Mouse (Mus musculus) spleen, adult 2 months (tissue): ENCODE results near the gene Glis1. TPM values are rescaled to one million over a fixed set of nuclear protein-coding genes. Genes with fewer than 3 reads are reported as not detected.

ENCODE experiments used
- DNase-seq, 2 experiments: peaks; one replicate each; pipeline versions ENCODE4 v3.0.0 to v3.0.0-alpha.2; 2012 to 2021; ENCODE audit warnings: low spot score in 2 of 2, low read depth in 1 of 2
- H3K27ac ChIP-seq: fragments of 200-500 bp; 2 replicates; pipeline ENCODE4 v1.5.1; 2012; ENCODE audit warnings: low read length, inconsistent platforms; ENCODE audit not compliant: insufficient read depth
- H3K27me3 ChIP-seq: fragments of 200-500 bp; 2 replicates; pipeline ENCODE4 v1.6.1; 2012; ENCODE audit warnings: mild to moderate bottlenecking, moderate library complexity, low read length, inconsistent platforms; ENCODE audit not compliant: control insufficient read depth, insufficient read depth
- H3K36me3 ChIP-seq: fragments of 200-500 bp; 2 replicates; pipeline ENCODE4 v1.6.1; 2012; ENCODE audit warnings: mild to moderate bottlenecking, low read length, inconsistent platforms; ENCODE audit not compliant: control insufficient read depth, insufficient read depth
- H3K4me1 ChIP-seq: fragments of 200-500 bp; 2 replicates; pipeline ENCODE4 v1.6.1; 2011; ENCODE audit warnings: inconsistent platforms; ENCODE audit not compliant: control insufficient read depth, insufficient read depth, insufficient read length
- H3K4me3 ChIP-seq: fragments of 200-500 bp; 2 replicates; pipeline ENCODE4 v1.5.1; 2011; ENCODE audit warnings: mild to moderate bottlenecking, inconsistent platforms; ENCODE audit not compliant: insufficient read depth, insufficient read length; ENCODE audit errors: extremely low read depth
- CTCF ChIP-seq: fragments of 200-500 bp; IDR thresholded peaks from 2 replicates; pipeline ENCODE4 v1.5.1; 2011; ENCODE audit warnings: mild to moderate bottlenecking, inconsistent platforms; ENCODE audit not compliant: insufficient read depth, insufficient read length, insufficient replicate concordance; ENCODE audit errors: extremely low read depth
- POLR2A ChIP-seq: fragments of 200-500 bp; IDR thresholded peaks from 2 replicates; pipeline ENCODE4 v1.6.1; 2011; ENCODE audit warnings: low read depth, low read length, inconsistent platforms
- WGBS: fragments of 180-500 bp; shearing (Covaris S2); methylation state at CpG from one replicate; pipeline ENCODE4 v1.1.7; 2018; 5-methylcytosine and 5-hydroxymethylcytosine counted together
- polyA plus RNA-seq: library from polyadenylated mRNA; depleted of rRNA; stranded (reverse); fragments of >200 nt; gene quantifications from 2 replicates; pipeline ENCODE4 v1.2.3, GENCODE M21; 2012; rRNA removed

The Glis1 gene
- polyA plus RNA-seq, 1 experiment: 0.55 TPM

- H3K27me3 ChIP-seq: no peaks in the 10 kb centered on the region
- H3K36me3 ChIP-seq: no peaks in the 10 kb centered on the region
- no peak overlapping the region for H3K27ac ChIP-seq
- H3K4me3 ChIP-seq: no peak overlapping the region
- no peaks in the 10 kb centered on the region for H3K4me1 ChIP-seq
- no peak for TF ChIP-seq POLR2A
- no peak for TF ChIP-seq CTCF
- DNase-seq: no peak
- 32% methylated on average over 5 of the region's 5 CpGs for WGBS
Measured at GRCm38 (mm10) chr4:107674322-107674644, 239.9 kb downstream of the Glis1 start.

GRCm38 (mm10) chr4:107675645-107676044 lies 241.3 kb downstream of the Glis1 start:
- WGBS: 27% methylated on average over 10 of the region's 10 CpGs
- TF ChIP-seq POLR2A (no peak), CTCF (no peak)
- Histone ChIP-seq H3K4me3 (no peak overlapping the region), H3K27me3 (no peaks in the 10 kb centered on the region), H3K27ac (0 out of 2 replicates have a peak overlapping the region, but pooled peaks have one; percentile 39), H3K36me3 (no peaks in the 10 kb centered on the region), H3K4me1 (no peaks in the 10 kb centered on the region)
- DNase-seq: no peak

- Histone ChIP-seq H3K4me3 (no peak overlapping the region), H3K36me3 (no peaks in the 10 kb centered on the region), H3K27ac (no peak overlapping the region), H3K4me1 (no peaks in the 10 kb centered on the region), H3K27me3 (no peaks in the 10 kb centered on the region)
- no peak for DNase-seq
- no peak for TF ChIP-seq POLR2A
- TF ChIP-seq CTCF: no peak
- WGBS: 78% methylated on average over 15 of the region's 15 CpGs
Measured at GRCm38 (mm10) chr4:107680311-107681098, 246.1 kb downstream of the Glis1 start.

- no peak for DNase-seq
- no peaks in the 10 kb centered on the region for H3K27me3 ChIP-seq
- no peak overlapping the region for H3K27ac ChIP-seq
- no peaks in the 10 kb centered on the region for H3K36me3 ChIP-seq
- WGBS: 44% methylated on average over 9 of the region's 9 CpGs
- no peak for TF ChIP-seq CTCF
- TF ChIP-seq POLR2A: no peak
- H3K4me1 ChIP-seq: no peaks in the 10 kb centered on the region
- no peak overlapping the region for H3K4me3 ChIP-seq
Measured at GRCm38 (mm10) chr4:107681099-107681849, 246.9 kb downstream of the Glis1 start.

- Histone ChIP-seq H3K27me3 (no peaks in the 10 kb centered on the region), H3K36me3 (no peaks in the 10 kb centered on the region), H3K4me3 (no peak overlapping the region), H3K27ac (no peak overlapping the region), H3K4me1 (no peaks in the 10 kb centered on the region)
- no peak for DNase-seq
- TF ChIP-seq POLR2A: no peak
- TF ChIP-seq CTCF: no peak
- 94% methylated on average over 37 of the region's 37 CpGs for WGBS
Measured at GRCm38 (mm10) chr4:107683006-107683756, 248.8 kb downstream of the Glis1 start.

GRCm38 (mm10) chr4:107684130-107684529 lies 249.7 kb downstream of the Glis1 start, which contains the start of gene Dmrtb1:
Gene Dmrtb1 (minus strand): TSS chr4:107684230.
- Histone ChIP-seq H3K4me1 (no peaks in the 10 kb centered on the region), H3K4me3 (no peak within 1 kb of the TSS), H3K27ac (no peak within 1 kb of the TSS), H3K27me3 (no peaks in the 10 kb centered on the region), H3K36me3 (no peaks in the 10 kb centered on the region)
- DNase-seq: no peak
- 88% methylated on average over 14 of the region's 14 CpGs for WGBS
- no peak for TF ChIP-seq CTCF
- TF ChIP-seq POLR2A: no peak

Other genes starting within 250 kb of the Glis1 start
- 0.07 and 0.47 TPM in 2 replicates for gene Ldlrad1, start 225.4 kb upstream of the Glis1 start, polyA plus RNA-seq
- 6.0 and 7.9 TPM in 2 replicates for gene Lrrc42, start 181.1 kb upstream of the Glis1 start, polyA plus RNA-seq
- 1.2 and 1.6 TPM in 2 replicates for gene Hspb11, start 181.0 kb upstream of the Glis1 start, polyA plus RNA-seq
- 0.06 and 0.40 TPM in 2 replicates for gene Dio1, start 127.4 kb upstream of the Glis1 start, polyA plus RNA-seq
- gene Yipf1, start 120.2 kb upstream of the Glis1 start, polyA plus RNA-seq: 21.4 and 23.7 TPM in 2 replicates
- 10.6 and 15.9 TPM in 2 replicates for gene Ndc1, start 66.8 kb upstream of the Glis1 start, polyA plus RNA-seq
- 0.44 and 0.95 TPM in 2 replicates for gene Dmrtb1, start 249.6 kb downstream of the Glis1 start, polyA plus RNA-seq